Mouse (Mus musculus) midbrain, postnatal 0 days (tissue): Measurements from ENCODE around the gene Pcnx3. TPM values are rescaled to one million over a fixed set of nuclear protein-coding genes. Genes with fewer than 3 reads are reported as not detected.

Experiments
- ATAC-seq: fragments of 200-750 bp; cut with Nextera tagmentation; 2 replicates; pipeline ENCODE4 v1.8.0; 2017; ENCODE audit warnings: moderate number of reproducible peaks, mild to moderate bottlenecking, moderate TSS enrichment, moderate library complexity; ENCODE audit not compliant: low FRiP score
- DNase-seq: peaks from one replicate; pipeline ENCODE4 v3.0.0-alpha.2; 2015; ENCODE audit warnings: low spot score
- H3K27ac ChIP-seq: fragments of 300-500 bp; sonication (generic); 2 replicates; pipeline ENCODE4 v1.5.1; 2014; ENCODE audit warnings: low read depth, mild to moderate bottlenecking, low read length, mixed read lengths
- H3K27me3 ChIP-seq: fragments of 300-500 bp; sonication (generic); 2 replicates; pipeline ENCODE4 v1.6.1; 2014; ENCODE audit warnings: low read length, control low read depth, mixed read lengths; ENCODE audit not compliant: insufficient read depth
- H3K36me3 ChIP-seq: fragments of 300-500 bp; sonication (generic); 2 replicates; pipeline ENCODE4 v1.6.1; 2014; ENCODE audit warnings: low read length, control low read depth, mixed read lengths; ENCODE audit not compliant: insufficient read depth
- H3K4me1 ChIP-seq: fragments of 300-500 bp; sonication (generic); 2 replicates; pipeline ENCODE4 v1.6.1; 2014; ENCODE audit warnings: mild to moderate bottlenecking, control low read depth, antibody characterized with exemption, low read length, mixed read lengths; ENCODE audit not compliant: insufficient read depth
- H3K4me2 ChIP-seq: fragments of 300-500 bp; sonication (generic); 2 replicates; pipeline ENCODE4 v1.6.1; 2014; ENCODE audit warnings: low read depth, mild to moderate bottlenecking, low read length, mixed read lengths; ENCODE audit not compliant: poor library complexity, severe bottlenecking
- H3K4me3 ChIP-seq: fragments of 300-500 bp; sonication (generic); 2 replicates; pipeline ENCODE4 v1.5.1; 2014; ENCODE audit warnings: low read depth, mild to moderate bottlenecking, low read length, moderate library complexity
- H3K9ac ChIP-seq: fragments of 300-500 bp; sonication (generic); replicated peaks from 2 replicates; pipeline ENCODE4 v1.6.1; 2014; ENCODE audit warnings: mild to moderate bottlenecking, low read length, moderate library complexity, mixed read lengths; ENCODE audit not compliant: poor library complexity, severe bottlenecking
- H3K9me3 ChIP-seq: fragments of 300-500 bp; sonication (generic); 2 replicates; pipeline ENCODE4 v1.6.1; 2016; ENCODE audit warnings: low read length, control low read depth
- CTCF ChIP-seq: IDR thresholded peaks from 2 replicates; pipeline ENCODE4 v1.5.1; 2016; ENCODE audit warnings: antibody characterized with exemption, mild to moderate bottlenecking
- WGBS: fragments of 180-500 bp; shearing (Covaris S2); extraction: QIAGEN DNeasy Blood & Tissue Kit; methylation state at CpG from one replicate; pipeline ENCODE4 v1.1.7; 2014; 5-methylcytosine and 5-hydroxymethylcytosine counted together
- polyA plus RNA-seq: library from polyadenylated mRNA; unstranded; fragments of >200 nt; fragmentation: Nextera tagmentation; extraction: Ambion mirVana; gene quantifications from 2 replicates; pipeline ENCODE4 v1.2.1, GENCODE M21; 2015
- total RNA-seq: library from RNA; depleted of rRNA; stranded (reverse); fragments of >200 nt; gene quantifications from 2 replicates; pipeline ENCODE4 v1.2.3, GENCODE M21; 2014

Gene Pcnx3
- total and polyA plus RNA-seq, 2 experiments from 2014 or later: 19.1 to 103 TPM

DNA sequence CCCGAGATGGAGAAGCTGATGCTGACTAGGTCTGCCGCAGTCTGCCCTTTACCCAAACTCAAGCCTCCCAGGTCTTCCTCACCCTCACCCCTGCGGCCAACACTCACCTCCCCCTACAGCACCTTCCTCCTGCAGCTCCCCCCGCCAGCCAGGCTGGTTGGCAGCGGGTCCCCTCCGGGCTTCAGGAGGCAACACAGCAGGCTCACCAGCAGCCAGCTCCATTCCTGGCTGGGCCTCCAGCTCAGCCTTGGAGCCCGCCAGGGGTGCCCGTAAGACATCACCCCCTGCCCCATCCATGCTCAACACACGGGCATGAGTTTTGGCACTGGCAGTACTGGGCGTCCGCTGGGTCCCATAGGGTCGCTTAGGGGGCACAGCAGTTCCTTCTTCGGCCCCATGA is 3.7 kb downstream of the Pcnx3 start:
- no peaks in the 10 kb centered on the region for H3K9me3 ChIP-seq
- peaks cover 6% of the 10 kb centered on the region for H3K4me1 ChIP-seq
- no peak overlapping the region for H3K9ac ChIP-seq
- ATAC-seq (no peak), DNase-seq (no peak)
- no peaks in the 10 kb centered on the region for H3K27me3 ChIP-seq
- no peak overlapping the region for H3K4me3 ChIP-seq
- no peak for TF ChIP-seq CTCF
- H3K4me2 ChIP-seq: no peak overlapping the region
- 91% methylated on average over 13 of the region's 13 CpGs for WGBS
- peaks cover 67% of the 10 kb centered on the region for H3K36me3 ChIP-seq
- no peak overlapping the region for H3K27ac ChIP-seq

DNA sequence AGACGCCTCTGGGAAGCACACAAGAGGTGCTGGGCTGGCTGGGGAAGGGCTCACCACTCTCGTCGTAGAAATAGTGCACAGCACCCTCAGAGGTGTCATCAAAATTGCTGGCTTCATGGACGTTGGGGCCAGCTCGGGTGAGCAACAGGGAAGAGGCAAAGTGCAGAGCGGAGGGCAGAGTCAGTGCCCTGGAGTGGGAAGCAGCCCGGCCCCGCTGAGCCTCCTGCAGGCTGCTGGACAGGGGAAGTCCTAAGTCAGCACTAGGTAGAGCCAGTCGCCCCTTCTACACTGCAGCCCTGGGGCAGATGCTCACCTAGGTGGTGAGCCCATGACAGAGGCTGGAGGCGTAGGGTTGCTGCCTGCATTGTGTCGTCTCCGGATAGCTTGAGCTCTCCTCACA is 4.5 kb downstream of the Pcnx3 start:
- Histone ChIP-seq H3K4me3 (no peak overlapping the region), H3K27ac (no peak overlapping the region), H3K27me3 (no peaks in the 10 kb centered on the region), H3K9me3 (no peaks in the 10 kb centered on the region), H3K4me1 (peaks cover 5% of the 10 kb centered on the region), H3K36me3 (peaks cover 75% of the 10 kb centered on the region), H3K4me2 (no peak overlapping the region), H3K9ac (no peak overlapping the region)
- ATAC-seq (no peak), DNase-seq (no peak)
- no peak for TF ChIP-seq CTCF
- WGBS: 95% methylated on average over 12 of the region's 12 CpGs

DNA sequence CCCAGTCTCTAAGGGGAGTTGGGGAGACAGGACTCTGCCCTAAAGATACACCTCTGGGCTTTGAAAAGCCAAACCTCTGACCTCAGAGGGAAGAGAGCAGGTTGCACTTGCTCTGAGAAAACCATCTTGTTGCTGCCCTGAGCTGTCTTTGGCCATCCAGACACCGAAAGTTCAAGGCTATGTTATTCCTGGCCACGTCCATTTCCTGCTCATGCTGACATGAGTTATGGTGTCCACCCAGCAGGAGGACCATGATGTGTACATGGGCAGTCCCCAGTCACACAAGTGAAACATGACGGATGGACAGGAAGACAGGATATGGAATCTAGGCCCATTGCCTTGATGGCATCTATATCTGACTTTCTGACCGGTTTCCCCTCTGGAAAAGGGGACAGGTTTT is 8.3 kb downstream of the Pcnx3 start:
- no peak for ATAC-seq
- Histone ChIP-seq H3K27ac (no peak overlapping the region), H3K27me3 (no peaks in the 10 kb centered on the region), H3K36me3 (peaks cover 89% of the 10 kb centered on the region), H3K4me3 (no peak overlapping the region), H3K4me1 (no peaks in the 10 kb centered on the region), H3K9me3 (no peaks in the 10 kb centered on the region), H3K4me2 (no peak overlapping the region), H3K9ac (no peak overlapping the region)
- WGBS: 89% methylated on average over 4 of the region's 4 CpGs
- TF ChIP-seq CTCF: no peak
- no peak for DNase-seq

DNA sequence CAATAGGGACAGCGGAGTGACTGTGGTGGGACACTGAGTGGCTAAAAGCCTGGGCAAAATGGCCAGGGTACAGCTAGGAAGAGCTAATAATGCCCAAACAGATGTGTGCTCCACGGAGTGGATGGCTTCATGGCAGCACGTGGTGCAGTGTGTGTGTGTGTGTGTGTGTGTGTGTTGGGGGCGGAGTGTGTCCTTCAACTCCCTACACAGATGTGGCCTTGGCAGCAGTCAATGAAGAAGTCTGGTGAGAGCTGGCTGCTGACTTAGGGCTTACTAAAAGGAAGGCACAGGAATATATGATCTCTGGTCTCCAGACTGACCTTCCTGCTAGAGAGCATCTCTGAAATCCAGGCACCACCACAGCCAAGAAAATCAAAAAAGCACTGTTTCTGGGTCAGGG is 20.3 kb downstream of the Pcnx3 start:
- Histone ChIP-seq H3K4me1 (no peaks in the 10 kb centered on the region), H3K27ac (no peak overlapping the region), H3K4me2 (no peak overlapping the region), H3K4me3 (no peak overlapping the region), H3K9me3 (no peaks in the 10 kb centered on the region), H3K27me3 (no peaks in the 10 kb centered on the region), H3K36me3 (peaks cover 75% of the 10 kb centered on the region), H3K9ac (no peak overlapping the region)
- 91% methylated on average over 4 of the region's 4 CpGs for WGBS
- no peak for DNase-seq
- no peak for ATAC-seq
- TF ChIP-seq CTCF: no peak

DNA sequence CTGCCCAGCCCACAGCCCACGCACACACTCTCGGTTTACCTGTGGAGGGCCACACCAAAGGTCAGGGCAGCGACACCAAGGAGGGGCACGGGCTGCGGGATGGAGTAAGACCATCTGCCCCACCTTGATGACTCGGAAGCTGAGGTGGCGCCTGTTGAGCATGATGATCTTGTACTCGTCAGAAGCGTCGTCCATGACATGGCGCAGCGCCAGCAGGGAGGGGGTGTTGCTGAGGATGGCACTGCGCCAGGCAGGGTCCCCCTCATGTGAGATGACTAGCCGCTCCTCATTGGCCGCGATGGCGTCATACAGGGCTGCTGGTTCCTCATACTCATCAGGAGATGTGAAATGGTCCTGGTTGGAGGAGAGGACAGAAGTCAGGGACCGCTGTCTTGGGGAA is 22.3 kb downstream of the Pcnx3 start:
- ATAC-seq (no peak), DNase-seq (no peak)
- Histone ChIP-seq H3K9ac (no peak overlapping the region), H3K36me3 (peaks cover 55% of the 10 kb centered on the region), H3K27ac (no peak overlapping the region), H3K9me3 (no peaks in the 10 kb centered on the region), H3K4me2 (no peak overlapping the region), H3K4me3 (no peak overlapping the region), H3K27me3 (no peaks in the 10 kb centered on the region), H3K4me1 (no peaks in the 10 kb centered on the region)
- TF ChIP-seq CTCF: no peak
- 94% methylated on average over 18 of the region's 18 CpGs for WGBS

DNA sequence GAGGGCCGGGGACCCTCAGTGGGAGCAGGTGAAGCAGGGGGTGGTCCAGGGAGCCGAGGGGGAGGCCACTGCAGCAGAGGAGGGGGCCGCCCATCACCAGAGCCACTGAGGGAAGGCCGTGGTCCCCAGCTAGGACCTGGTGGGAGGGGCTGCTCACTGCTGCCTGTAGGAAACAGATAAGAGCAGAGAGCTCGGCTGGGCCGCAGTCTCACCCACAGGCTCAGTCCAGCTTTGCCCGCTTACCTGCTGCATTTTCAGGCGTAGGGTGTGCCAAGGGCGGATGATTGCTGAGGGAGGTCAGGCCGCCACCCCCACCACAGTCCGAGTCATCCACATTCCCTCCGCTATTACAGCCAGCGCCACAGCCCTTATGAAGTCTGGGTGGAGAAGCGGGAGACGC is 23.2 kb downstream of the Pcnx3 start:
- Histone ChIP-seq H3K4me3 (no peak overlapping the region), H3K9me3 (no peaks in the 10 kb centered on the region), H3K4me1 (no peaks in the 10 kb centered on the region), H3K9ac (no peak overlapping the region), H3K27ac (no peak overlapping the region), H3K4me2 (no peak overlapping the region), H3K36me3 (peaks cover 47% of the 10 kb centered on the region), H3K27me3 (no peaks in the 10 kb centered on the region)
- WGBS: 94% methylated on average over 15 of the region's 15 CpGs
- no peak for TF ChIP-seq CTCF
- ATAC-seq (no peak), DNase-seq (no peak)
